Mouse (Mus musculus) neural tube, embryonic 12.5 days (tissue): ENCODE measurements at regions not wholly inside any gene's neighbourhood (a gene's known extent, or its start where the extent isn't known, plus 50 kb on each side); places are given as distances from the start of the nearest gene placed in this dataset.
A peak's percentile ranks its signal among the peaks of the same experiment; 100 is the strongest.

Source experiments
- ATAC-seq: fragments of 200-750 bp; cut with Nextera tagmentation; 2 replicates; pipeline ENCODE4 v1.8.0; 2017; ENCODE audit warnings: low read depth, mild to moderate bottlenecking, moderate TSS enrichment, moderate library complexity; ENCODE audit not compliant: low FRiP score
- H3K27ac ChIP-seq: fragments of 300-500 bp; sonication (generic); 2 replicates; pipeline ENCODE4 v1.5.1; 2016
- H3K27me3 ChIP-seq: fragments of 300-500 bp; sonication (generic); replicated peaks from 2 replicates; pipeline ENCODE4 v1.6.1; 2016; ENCODE audit warnings: mild to moderate bottlenecking
- H3K36me3 ChIP-seq: fragments of 300-500 bp; sonication (generic); 2 replicates; pipeline ENCODE4 v1.6.1; 2016; ENCODE audit warnings: mild to moderate bottlenecking
- H3K4me1 ChIP-seq: fragments of 300-500 bp; sonication (generic); 2 replicates; pipeline ENCODE4 v1.6.1; 2016
- H3K4me2 ChIP-seq: fragments of 300-500 bp; sonication (generic); replicated peaks from 2 replicates; pipeline ENCODE4 v1.6.1; 2016; ENCODE audit warnings: mild to moderate bottlenecking
- H3K4me3 ChIP-seq: fragments of 300-500 bp; sonication (generic); 2 replicates; pipeline ENCODE4 v1.5.1; 2016
- H3K9ac ChIP-seq: fragments of 300-500 bp; sonication (generic); 2 replicates; pipeline ENCODE4 v1.6.1; 2016; ENCODE audit warnings: mild to moderate bottlenecking
- H3K9me3 ChIP-seq: fragments of 300-500 bp; sonication (generic); 2 replicates; pipeline ENCODE4 v1.6.1; 2016; ENCODE audit warnings: mild to moderate bottlenecking
- WGBS: fragments of 180-500 bp; shearing (Covaris S2); methylation state at CpG from one replicate; pipeline ENCODE4 v1.1.7; 2016; 5-methylcytosine and 5-hydroxymethylcytosine counted together

- Histone ChIP-seq H3K4me2 (no peak overlapping the region), H3K27me3 (peaks cover 39% of the 10 kb centered on the region), H3K27ac (no peak overlapping the region), H3K4me1 (peaks cover 36% of the 10 kb centered on the region), H3K9me3 (peaks cover 4% of the 10 kb centered on the region), H3K4me3 (no peak overlapping the region), H3K36me3 (no peaks in the 10 kb centered on the region), H3K9ac (no peak overlapping the region)
- WGBS, result 71% methylated on average over 4 of the region's 4 CpGs
- ATAC-seq, result no peak
Measured at GRCm38 (mm10) chr5:120286787-120287186, 144.7 kb upstream of the Lhx5 start.

DNA sequence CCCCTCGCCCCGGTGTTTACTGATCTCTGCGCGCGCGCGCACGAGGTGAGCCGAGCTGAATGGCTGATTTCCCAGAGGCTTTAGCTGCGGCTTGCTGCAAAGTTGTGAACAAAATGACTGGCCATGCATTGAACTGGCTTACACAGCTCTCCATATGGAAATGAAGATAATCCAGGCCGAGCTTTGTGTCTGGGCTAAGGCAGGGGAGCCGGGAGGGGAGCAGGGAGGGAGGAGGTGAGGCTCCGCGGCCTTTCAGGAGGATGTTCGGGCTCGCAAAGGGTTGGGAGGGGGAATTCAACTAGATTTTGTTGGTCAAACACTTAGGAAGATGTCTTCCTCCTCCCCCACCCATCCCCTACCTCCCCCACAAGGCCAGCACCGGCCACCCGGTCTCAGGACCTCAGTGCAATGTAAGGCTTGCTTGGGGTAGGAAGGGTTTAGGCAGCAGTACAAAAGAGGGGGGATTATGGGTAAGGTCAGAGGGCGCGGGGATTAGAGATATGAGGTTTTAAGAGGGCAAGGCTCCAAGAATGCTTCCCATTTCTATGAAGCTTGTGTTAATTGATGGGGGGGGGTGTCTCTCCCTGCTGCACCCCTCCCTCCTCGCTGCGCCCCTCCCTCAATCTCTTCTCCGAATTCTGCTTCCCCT lies 143.3 kb upstream of the Lhx5 start:
- WGBS, result 15% methylated on average over 23 of the region's 23 CpGs

DNA sequence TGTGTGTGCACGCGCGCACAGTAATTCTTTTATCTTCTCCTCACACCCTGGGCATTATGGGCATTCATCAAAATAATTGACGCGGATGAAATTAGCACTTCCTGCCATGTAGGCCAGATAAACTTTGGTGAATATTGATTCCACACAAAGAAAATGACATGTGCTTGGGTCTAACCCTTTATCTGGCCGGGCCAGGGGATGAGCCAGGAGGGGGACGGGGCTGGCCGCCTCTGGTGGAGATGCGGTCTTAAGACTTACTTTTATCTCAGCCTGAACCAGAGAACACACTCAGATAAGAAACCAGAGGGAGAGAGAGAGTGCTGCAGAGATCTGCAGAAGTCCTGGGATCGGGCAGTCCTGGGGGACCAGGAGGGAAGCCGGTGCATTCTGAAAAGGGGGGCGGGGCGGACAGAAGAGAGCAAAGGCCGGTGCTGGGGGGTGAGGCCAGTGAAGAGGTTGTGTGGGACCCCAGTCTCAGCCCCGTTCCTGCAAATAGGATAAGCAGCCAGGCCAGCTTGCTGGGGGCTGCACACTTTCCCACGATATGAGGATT lies 136.9 kb upstream of the Lhx5 start:
- peaks cover 48% of the 10 kb centered on the region for H3K27me3 ChIP-seq
- H3K27ac ChIP-seq, result peak overlapping the region; percentile 50
- H3K4me1 ChIP-seq, result peaks cover 8% of the 10 kb centered on the region; the same call in 1 of the 2 replicates
- WGBS, result 51% methylated on average over 16 of the region's 16 CpGs
- H3K36me3 ChIP-seq, result no peaks in the 10 kb centered on the region
- H3K9me3 ChIP-seq, result peaks cover 4% of the 10 kb centered on the region
- no peak overlapping the region for H3K4me2 ChIP-seq
- no peak overlapping the region for H3K4me3 ChIP-seq
- H3K9ac ChIP-seq, result no peak overlapping the region
- ATAC-seq, result no peak

More for the DNA sequence above, 143.3 kb upstream of the Lhx5 start:
- Histone ChIP-seq H3K4me3 (no peak overlapping the region), H3K4me2 (peak overlapping the region; percentile 24; the same call in 1 of the 2 replicates), H3K27me3 (peaks cover 37% of the 10 kb centered on the region), H3K9ac (0 out of 2 replicates have a peak overlapping the region, but pooled peaks have one; percentile 6), H3K9me3 (peaks cover 4% of the 10 kb centered on the region), H3K4me1 (peaks cover 29% of the 10 kb centered on the region), H3K27ac (peak overlapping the region; percentile 50; the same call in 1 of the 2 replicates), H3K36me3 (no peaks in the 10 kb centered on the region)
- ATAC-seq, result no peak

DNA sequence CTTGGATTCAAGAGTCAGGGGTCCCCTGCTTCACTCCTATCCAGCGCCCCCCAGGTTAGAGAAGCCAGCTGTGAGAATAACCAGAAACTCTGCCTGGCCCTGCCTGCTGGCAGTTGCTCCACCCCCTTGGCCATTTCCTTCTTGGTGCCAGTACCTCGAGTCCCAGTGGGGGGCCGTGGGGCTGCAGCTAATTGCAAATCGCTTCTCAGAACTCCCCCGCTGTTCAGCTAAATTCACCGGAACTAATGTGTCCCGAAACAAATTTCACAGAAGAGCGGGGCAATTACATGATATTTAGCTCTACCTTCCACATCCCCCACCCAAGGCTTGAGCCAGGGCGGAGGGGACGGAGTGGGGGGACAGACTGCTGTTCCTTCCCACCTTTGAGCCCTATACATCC lies 134.3 kb upstream of the Lhx5 start:
- WGBS, result 4% methylated on average over 10 of the region's 10 CpGs
- Histone ChIP-seq H3K27ac (no peak overlapping the region), H3K4me1 (peaks cover 32% of the 10 kb centered on the region), H3K27me3 (peaks cover 64% of the 10 kb centered on the region), H3K4me3 (no peak overlapping the region), H3K9ac (no peak overlapping the region), H3K4me2 (no peak overlapping the region), H3K9me3 (no peaks in the 10 kb centered on the region), H3K36me3 (no peaks in the 10 kb centered on the region)
- peak; percentile 59; the same call in 1 of the 2 replicates for ATAC-seq

GRCm38 (mm10) chr5:120297665-120298282 lies 133.7 kb upstream of the Lhx5 start:
- ATAC-seq, result no peak
- Histone ChIP-seq H3K4me3 (no peak overlapping the region), H3K4me1 (peaks cover 38% of the 10 kb centered on the region), H3K36me3 (no peaks in the 10 kb centered on the region), H3K4me2 (no peak overlapping the region), H3K9ac (no peak overlapping the region), H3K27me3 (peaks cover 69% of the 10 kb centered on the region), H3K27ac (no peak overlapping the region), H3K9me3 (no peaks in the 10 kb centered on the region)
- 49% methylated on average over 3 of the region's 3 CpGs for WGBS

DNA sequence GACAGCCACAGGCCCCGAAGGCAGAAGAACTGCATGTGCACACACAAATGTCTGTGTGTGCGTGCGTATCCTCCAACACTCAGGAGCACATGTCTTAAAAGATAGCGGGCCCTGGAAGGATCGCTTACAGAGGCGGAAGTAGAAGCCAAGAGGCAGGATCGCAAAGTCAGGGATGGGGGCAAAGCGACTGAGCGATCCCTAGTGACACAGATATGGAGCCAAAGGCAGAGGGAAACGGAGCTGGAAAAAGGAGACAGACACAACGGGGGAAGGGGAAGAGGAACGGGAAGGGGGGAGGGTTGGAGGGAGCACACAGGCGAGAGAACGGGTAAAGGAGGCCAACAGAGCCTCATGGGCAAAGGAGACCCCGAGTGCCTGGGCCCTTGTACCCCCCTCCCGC lies 129.8 kb upstream of the Lhx5 start:
- Histone ChIP-seq H3K36me3 (no peaks in the 10 kb centered on the region), H3K27me3 (peaks cover 62% of the 10 kb centered on the region), H3K27ac (peak overlapping the region; percentile 55), H3K4me1 (peaks cover 43% of the 10 kb centered on the region), H3K9ac (peak overlapping the region; percentile 56), H3K4me2 (peak overlapping the region; percentile 60), H3K9me3 (no peaks in the 10 kb centered on the region), H3K4me3 (peak overlapping the region; percentile 31; the same call in 1 of the 2 replicates)
- peak; percentile 18; the same call in 1 of the 2 replicates for ATAC-seq
- 1% methylated on average over 14 of the region's 16 CpGs for WGBS

- Histone ChIP-seq H3K27me3 (peaks cover 58% of the 10 kb centered on the region), H3K4me3 (peak overlapping the region; percentile 31), H3K4me2 (peak overlapping the region; percentile 60), H3K27ac (peak overlapping the region; percentile 55), H3K9me3 (no peaks in the 10 kb centered on the region), H3K9ac (peak overlapping the region; percentile 56), H3K36me3 (no peaks in the 10 kb centered on the region), H3K4me1 (peaks cover 38% of the 10 kb centered on the region)
- 1% methylated on average over 47 of the region's 47 CpGs for WGBS
- peak; percentile 22 for ATAC-seq
Measured at GRCm38 (mm10) chr5:120302307-120302706, 129.2 kb upstream of the Lhx5 start.

DNA sequence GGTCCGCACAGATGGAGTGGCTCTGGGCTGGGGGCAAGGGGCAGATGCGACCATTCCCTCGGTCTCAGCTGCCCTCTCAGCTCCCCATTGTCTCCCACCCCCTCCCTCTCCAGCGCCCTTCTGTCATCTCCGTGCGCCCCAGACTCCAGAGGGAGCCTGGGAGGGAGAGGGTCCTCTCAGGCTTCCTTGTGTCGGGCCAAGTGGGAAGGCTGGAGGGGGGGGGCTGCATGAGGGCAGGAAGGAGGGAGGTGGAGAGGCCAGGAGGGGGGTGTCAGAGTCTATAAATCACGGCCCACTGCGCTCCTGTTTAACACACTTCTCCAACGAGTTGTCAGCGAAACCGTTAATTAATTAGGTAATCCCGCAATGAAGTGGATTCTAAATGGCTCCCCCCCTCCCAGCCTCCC lies 127.2 kb upstream of the Lhx5 start:
- H3K4me3 ChIP-seq, result 0 out of 2 replicates have a peak overlapping the region, but pooled peaks have one; percentile 7
- peak overlapping the region; percentile 50 for H3K4me2 ChIP-seq
- H3K27me3 ChIP-seq, result peaks cover 51% of the 10 kb centered on the region
- H3K36me3 ChIP-seq, result no peaks in the 10 kb centered on the region
- no peak overlapping the region for H3K9ac ChIP-seq
- WGBS, result 6% methylated on average over 13 of the region's 13 CpGs
- H3K27ac ChIP-seq, result no peak overlapping the region
- peaks cover 38% of the 10 kb centered on the region for H3K4me1 ChIP-seq
- peak; percentile 43 for ATAC-seq
- no peaks in the 10 kb centered on the region for H3K9me3 ChIP-seq

DNA sequence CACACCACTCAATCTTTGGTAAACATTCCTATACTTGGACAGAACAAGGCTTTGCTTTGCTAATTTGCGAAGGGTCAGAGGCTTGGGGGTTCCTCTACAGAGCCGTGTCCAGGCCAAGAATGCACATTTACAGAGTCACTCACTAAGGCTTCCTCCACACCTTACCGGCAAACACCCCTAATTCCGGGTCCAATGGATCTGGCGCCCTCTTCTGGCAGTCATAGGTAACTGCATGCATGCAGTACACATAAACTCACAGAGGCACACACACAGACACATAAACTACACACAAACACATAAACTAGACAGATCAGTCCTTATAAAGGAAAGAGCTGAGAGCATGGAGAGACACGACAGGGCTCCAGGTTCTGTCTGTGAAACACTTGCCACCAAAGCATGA lies 119.2 kb upstream of the Lhx5 start:
- Histone ChIP-seq H3K27me3 (no peaks in the 10 kb centered on the region), H3K4me1 (no peaks in the 10 kb centered on the region), H3K9ac (no peak overlapping the region), H3K9me3 (peaks cover 6% of the 10 kb centered on the region), H3K27ac (no peak overlapping the region), H3K4me3 (no peak overlapping the region), H3K36me3 (no peaks in the 10 kb centered on the region), H3K4me2 (no peak overlapping the region)
- WGBS, result 88% methylated on average over 6 of the region's 6 CpGs
- no peak for ATAC-seq

GRCm38 (mm10) chr5:120313984-120314383 lies 117.5 kb upstream of the Lhx5 start:
- 82% methylated on average over 6 of the region's 6 CpGs for WGBS
- H3K9ac ChIP-seq, result no peak overlapping the region
- no peak overlapping the region for H3K4me2 ChIP-seq
- H3K4me1 ChIP-seq, result no peaks in the 10 kb centered on the region
- H3K27me3 ChIP-seq, result no peaks in the 10 kb centered on the region; the same call in 1 of the 2 replicates
- no peak for ATAC-seq
- H3K9me3 ChIP-seq, result peaks cover 6% of the 10 kb centered on the region
- H3K36me3 ChIP-seq, result no peaks in the 10 kb centered on the region
- no peak overlapping the region for H3K4me3 ChIP-seq
- no peak overlapping the region for H3K27ac ChIP-seq

GRCm38 (mm10) chr5:120315116-120315515 lies 116.4 kb upstream of the Lhx5 start:
- H3K27me3 ChIP-seq, result peaks cover 4% of the 10 kb centered on the region
- no peak overlapping the region for H3K4me3 ChIP-seq
- no peak overlapping the region for H3K9ac ChIP-seq
- no peak overlapping the region for H3K4me2 ChIP-seq
- no peaks in the 10 kb centered on the region for H3K4me1 ChIP-seq
- 63% methylated on average over 8 of the region's 8 CpGs for WGBS
- peaks cover 6% of the 10 kb centered on the region for H3K9me3 ChIP-seq
- no peak for ATAC-seq
- H3K27ac ChIP-seq, result no peak overlapping the region
- H3K36me3 ChIP-seq, result no peaks in the 10 kb centered on the region

- H3K4me1 ChIP-seq, result peaks cover 12% of the 10 kb centered on the region
- H3K36me3 ChIP-seq, result no peaks in the 10 kb centered on the region
- no peak for ATAC-seq
- peaks cover 18% of the 10 kb centered on the region for H3K27me3 ChIP-seq
- H3K9me3 ChIP-seq, result no peaks in the 10 kb centered on the region
- H3K4me2 ChIP-seq, result no peak overlapping the region
- no peak overlapping the region for H3K9ac ChIP-seq
- 55% methylated on average over 1 of the region's 1 CpGs for WGBS
- no peak overlapping the region for H3K27ac ChIP-seq
- H3K4me3 ChIP-seq, result no peak overlapping the region
Measured at GRCm38 (mm10) chr5:120318951-120319350, 112.5 kb upstream of the Lhx5 start.
